Mouse (Mus musculus) CH12.LX (cell line): ENCODE measurements around the gene Gli3.

Experiments
- CHD1 ChIP-seq: IDR thresholded peaks from 2 replicates; pipeline ENCODE4 v1.6.1; 2012; ENCODE audit warnings: low read depth, low read length, improper control_type of control experiment, inconsistent platforms
- HCFC1 ChIP-seq: IDR thresholded peaks from 2 replicates; pipeline ENCODE4 v1.6.1; 2012; ENCODE audit warnings: low read depth, mild to moderate bottlenecking, inconsistent platforms, low read length, improper control_type of control experiment
- MAX ChIP-seq: IDR thresholded peaks from 2 replicates; pipeline ENCODE4 v1.6.1; 2011; ENCODE audit warnings: low read length, improper control_type of control experiment
- NELFE ChIP-seq: IDR thresholded peaks from 2 replicates; pipeline ENCODE4 v1.6.1; 2011; ENCODE audit warnings: low read depth, low read length, improper control_type of control experiment
- POLR2A ChIP-seq: IDR thresholded peaks from 2 replicates; pipeline ENCODE4 v1.6.1; 2011; ENCODE audit warnings: low read depth, mild to moderate bottlenecking, improper control_type of control experiment, low read length
- SIN3A ChIP-seq: IDR thresholded peaks from 2 replicates; pipeline ENCODE4 v1.6.1; 2012; ENCODE audit warnings: low read length, improper control_type of control experiment, inconsistent platforms
- ZNF384 ChIP-seq: IDR thresholded peaks from 2 replicates; pipeline ENCODE4 v1.6.1; 2012; ENCODE audit warnings: low read depth, low read length, improper control_type of control experiment, inconsistent platforms

GRCm38 (mm10) chr13:15486033-15486891, 23.2 kb downstream of the Gli3 start:
- no peak for TF ChIP-seq SIN3A
- no peak for TF ChIP-seq HCFC1
- TF ChIP-seq ZNF384, result no peak
- no peak for TF ChIP-seq MAX
- no peak for TF ChIP-seq NELFE
- TF ChIP-seq CHD1, result no peak
- TF ChIP-seq POLR2A, result no peak
